Mouse (Mus musculus): Measurements from ENCODE around the gene Cwc15. TPM values are rescaled to one million over a fixed set of nuclear protein-coding genes. Genes with fewer than 3 reads are reported as not detected.

Gene Cwc15
- polyA plus RNA-seq, 1 experiment: 4.4 TPM

- H3K27ac ChIP-seq (ENCODE audit: insufficient read depth, low read length): peak overlapping the region; percentile 79
Observed at GRCm38 (mm10) chr9:14500916-14501424, 553 bp downstream of the Cwc15 start.

GRCm38 (mm10) chr9:14512633-14513445 is 12.4 kb downstream of the Cwc15 start:
- TF ChIP-seq POLR2A (IDR thresholded peaks at IDR 0.05; ENCODE audit: low read depth, low read length) (no peak), CTCF (IDR thresholded peaks at IDR 0.05; ENCODE audit: extremely low read depth, insufficient read depth, insufficient read length, insufficient replicate concordance) (no peak)
- H3K4me1 ChIP-seq (ENCODE audit: control insufficient read depth, insufficient read depth, insufficient read length): no peaks in the 10 kb centered on the region
- no peak for DNase-seq (ENCODE audit: low read depth in 1 of 2, low spot score in 2 of 2)
- WGBS: 86% methylated on average over 9 of the region's 9 CpGs
- H3K27me3 ChIP-seq (ENCODE audit: control insufficient read depth, insufficient read depth, low read length): no peaks in the 10 kb centered on the region
- H3K27ac ChIP-seq (ENCODE audit: insufficient read depth, low read length): no peak overlapping the region
- H3K4me3 ChIP-seq (ENCODE audit: extremely low read depth, insufficient read depth, insufficient read length): no peak overlapping the region
- peaks cover 20% of the 10 kb centered on the region for H3K36me3 ChIP-seq (ENCODE audit: control insufficient read depth, insufficient read depth, low read length)

More at GRCm38 (mm10) chr9:14500916-14501424, 553 bp downstream of the Cwc15 start:
- Histone ChIP-seq H3K4me3 (ENCODE audit: extremely low read depth, insufficient read depth, insufficient read length) (peak overlapping the region; percentile 77), H3K36me3 (ENCODE audit: control insufficient read depth, insufficient read depth, low read length) (peaks cover 25% of the 10 kb centered on the region), H3K27me3 (ENCODE audit: control insufficient read depth, insufficient read depth, low read length) (no peaks in the 10 kb centered on the region), H3K4me1 (ENCODE audit: control insufficient read depth, insufficient read depth, insufficient read length) (peaks cover 7% of the 10 kb centered on the region)
- WGBS: 2% methylated on average over 10 of the region's 10 CpGs
- peak in 1 of 2 experiments; percentile 3 for DNase-seq (ENCODE audit: low read depth in 1 of 2, low spot score in 2 of 2)
- TF ChIP-seq POLR2A (IDR thresholded peaks at IDR 0.05; ENCODE audit: low read depth, low read length) (no peak), CTCF (IDR thresholded peaks at IDR 0.05; ENCODE audit: extremely low read depth, insufficient read depth, insufficient read length, insufficient replicate concordance) (no peak)

DNA sequence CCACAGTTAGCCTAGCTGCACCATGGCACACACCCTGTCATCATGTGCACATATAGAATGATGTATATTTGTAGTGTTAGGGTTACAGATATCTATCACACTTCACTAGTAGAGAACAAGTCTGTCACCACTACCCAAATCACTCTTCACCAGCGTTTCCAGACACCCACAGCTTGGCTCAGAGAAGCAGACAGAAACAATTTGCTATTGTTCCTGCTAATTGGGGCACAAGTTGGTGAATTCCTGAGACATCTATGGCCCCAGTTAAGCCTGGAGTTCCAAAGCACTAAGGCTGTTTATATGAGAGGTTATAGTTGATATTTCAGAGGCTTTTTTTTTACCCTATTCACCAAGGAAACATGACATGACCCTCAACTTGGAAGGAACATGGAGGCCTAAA is 16.9 kb downstream of the Cwc15 start:
- Histone ChIP-seq H3K27me3 (ENCODE audit: control insufficient read depth, insufficient read depth, low read length) (no peaks in the 10 kb centered on the region), H3K27ac (ENCODE audit: insufficient read depth, low read length) (no peak overlapping the region), H3K36me3 (ENCODE audit: control insufficient read depth, insufficient read depth, low read length) (peaks cover 4% of the 10 kb centered on the region; the same call in 1 of the 2 replicates), H3K4me3 (ENCODE audit: extremely low read depth, insufficient read depth, insufficient read length) (no peak overlapping the region), H3K4me1 (ENCODE audit: control insufficient read depth, insufficient read depth, insufficient read length) (no peaks in the 10 kb centered on the region)
- DNase-seq (ENCODE audit: low read depth in 1 of 2, low spot score in 2 of 2): no peak
- TF ChIP-seq POLR2A (IDR thresholded peaks at IDR 0.05; ENCODE audit: low read depth, low read length) (no peak), CTCF (IDR thresholded peaks at IDR 0.05; ENCODE audit: extremely low read depth, insufficient read depth, insufficient read length, insufficient replicate concordance) (no peak)
- WGBS: 81% methylated on average over 1 of the region's 1 CpGs

DNA sequence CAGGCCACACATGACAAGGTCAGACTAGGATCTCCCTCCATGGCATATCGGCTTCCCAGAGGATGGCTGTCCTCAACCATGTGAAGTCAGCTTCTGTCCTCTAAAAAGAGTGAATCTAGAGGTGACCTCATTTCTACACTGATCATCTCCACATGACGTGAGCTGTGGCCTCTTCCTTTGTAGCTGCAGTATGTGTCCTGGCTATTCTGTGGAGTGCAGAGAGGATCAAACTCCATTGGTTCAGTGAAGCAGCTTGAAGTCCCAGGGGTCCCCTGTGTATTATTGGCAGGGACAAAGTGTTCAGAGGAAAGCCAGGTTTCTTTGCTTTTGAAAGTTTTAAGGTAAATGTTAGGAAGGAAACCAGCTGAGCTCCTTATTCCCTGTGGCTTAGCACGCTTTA is 17.7 kb downstream of the Cwc15 start:
- DNase-seq (ENCODE audit: low read depth in 1 of 2, low spot score in 2 of 2): no peak
- no peaks in the 10 kb centered on the region for H3K36me3 ChIP-seq (ENCODE audit: control insufficient read depth, insufficient read depth, low read length)
- H3K27me3 ChIP-seq (ENCODE audit: control insufficient read depth, insufficient read depth, low read length): no peaks in the 10 kb centered on the region
- no peak overlapping the region for H3K4me3 ChIP-seq (ENCODE audit: extremely low read depth, insufficient read depth, insufficient read length)
- H3K27ac ChIP-seq (ENCODE audit: insufficient read depth, low read length): no peak overlapping the region
- no peak for TF ChIP-seq CTCF (IDR thresholded peaks at IDR 0.05; ENCODE audit: extremely low read depth, insufficient read depth, insufficient read length, insufficient replicate concordance)
- TF ChIP-seq POLR2A (IDR thresholded peaks at IDR 0.05; ENCODE audit: low read depth, low read length): no peak
- whole genome bisulfite sequencing: 86% methylated on average over 3 of the region's 3 CpGs
- no peaks in the 10 kb centered on the region for H3K4me1 ChIP-seq (ENCODE audit: control insufficient read depth, insufficient read depth, insufficient read length)

DNA sequence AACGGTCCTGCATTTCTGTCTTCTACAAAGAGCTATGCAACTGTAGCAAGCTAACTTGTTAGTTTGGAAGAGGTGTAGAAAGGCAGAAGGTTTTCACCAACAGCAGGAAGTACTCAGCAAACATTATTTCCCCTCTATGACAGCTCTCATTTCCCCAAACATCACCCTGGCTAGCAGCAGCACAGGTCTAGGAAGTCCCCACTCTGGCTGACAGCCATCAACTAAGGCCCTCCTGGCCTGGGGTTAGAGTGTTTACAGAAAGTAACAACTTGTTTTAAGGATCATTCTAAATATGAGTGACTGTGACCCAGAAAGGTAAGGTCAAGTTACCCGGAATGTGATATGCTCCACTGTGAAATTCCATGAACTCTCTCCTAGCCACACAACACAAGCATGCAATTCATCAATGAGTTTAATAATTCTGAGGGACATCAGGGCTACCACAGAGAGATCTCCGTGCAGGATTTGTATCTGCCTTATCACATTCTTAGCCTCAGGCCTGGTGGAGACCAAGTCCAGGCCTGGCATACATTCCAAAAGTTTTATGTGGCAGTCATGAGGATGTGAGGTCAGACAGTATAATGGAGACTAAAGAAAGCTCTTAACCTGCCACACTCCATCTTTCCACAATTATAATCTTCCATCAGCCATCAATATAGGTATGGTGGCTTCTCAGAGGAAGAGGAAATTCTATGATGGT is 20.7 kb downstream of the Cwc15 start:
- H3K27me3 ChIP-seq (ENCODE audit: control insufficient read depth, insufficient read depth, low read length): no peaks in the 10 kb centered on the region
- DNase-seq (ENCODE audit: low read depth in 1 of 2, low spot score in 2 of 2): no peak
- H3K36me3 ChIP-seq (ENCODE audit: control insufficient read depth, insufficient read depth, low read length): no peaks in the 10 kb centered on the region
- H3K27ac ChIP-seq (ENCODE audit: insufficient read depth, low read length): no peak overlapping the region
- H3K4me1 ChIP-seq (ENCODE audit: control insufficient read depth, insufficient read depth, insufficient read length): no peaks in the 10 kb centered on the region
- no peak overlapping the region for H3K4me3 ChIP-seq (ENCODE audit: extremely low read depth, insufficient read depth, insufficient read length)
- 40% methylated on average over 3 of the region's 3 CpGs for WGBS
- no peak for TF ChIP-seq CTCF (IDR thresholded peaks at IDR 0.05; ENCODE audit: extremely low read depth, insufficient read depth, insufficient read length, insufficient replicate concordance)
- no peak for TF ChIP-seq POLR2A (IDR thresholded peaks at IDR 0.05; ENCODE audit: low read depth, low read length)

DNA sequence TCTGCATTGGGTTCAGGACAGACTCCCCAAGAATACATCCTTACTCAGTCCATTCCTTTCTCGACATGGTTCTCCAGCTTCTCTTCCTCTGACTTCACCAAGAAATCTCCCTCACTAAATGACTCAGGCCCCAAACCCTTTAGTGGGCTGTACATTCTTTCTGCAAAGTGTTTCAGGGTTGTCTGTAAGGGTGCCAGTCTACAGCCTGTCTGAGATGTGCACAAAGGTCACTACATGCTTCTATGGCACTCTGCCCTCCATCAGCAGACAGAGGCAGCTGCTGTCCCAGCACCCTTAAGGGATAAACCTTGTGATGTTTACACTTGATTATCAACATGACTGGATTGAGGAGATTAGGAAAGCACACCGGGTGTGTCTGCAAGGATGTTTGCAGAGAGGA is 21.3 kb downstream of the Cwc15 start:
- Histone ChIP-seq H3K27me3 (ENCODE audit: control insufficient read depth, insufficient read depth, low read length) (no peaks in the 10 kb centered on the region), H3K4me3 (ENCODE audit: extremely low read depth, insufficient read depth, insufficient read length) (no peak overlapping the region), H3K27ac (ENCODE audit: insufficient read depth, low read length) (no peak overlapping the region), H3K4me1 (ENCODE audit: control insufficient read depth, insufficient read depth, insufficient read length) (no peaks in the 10 kb centered on the region), H3K36me3 (ENCODE audit: control insufficient read depth, insufficient read depth, low read length) (no peaks in the 10 kb centered on the region)
- WGBS: 56% methylated on average over 2 of the region's 2 CpGs
- no peak for DNase-seq (ENCODE audit: low read depth in 1 of 2, low spot score in 2 of 2)
- TF ChIP-seq CTCF (IDR thresholded peaks at IDR 0.05; ENCODE audit: extremely low read depth, insufficient read depth, insufficient read length, insufficient replicate concordance) (no peak), POLR2A (IDR thresholded peaks at IDR 0.05; ENCODE audit: low read depth, low read length) (no peak)
